Mouse (Mus musculus): ENCODE measurements around the gene Mapk1. TPM values are rescaled to one million over a fixed set of nuclear protein-coding genes. Genes with fewer than 3 reads are reported as not detected.
"Not testable (repeated sequence)": the region's sequence is repeated elsewhere in the genome, so short reads cannot be mapped to it uniquely, and the experiment has no call there.

The Mapk1 gene
- polyA plus RNA-seq, 1 experiment from 2014 or later, result 169 TPM

- no peaks in the 10 kb centered on the region for H3K27me3 ChIP-seq
- H3K9me3 ChIP-seq, result no peaks in the 10 kb centered on the region
- 92% methylated on average over 2 of the region's 2 CpGs for WGBS
- no peak for ATAC-seq (ENCODE audit: low FRiP score)
- H3K4me1 ChIP-seq (replicated peaks), result peaks cover 37% of the 10 kb centered on the region
- no peak overlapping the region for H3K27ac ChIP-seq
- no peak overlapping the region for H3K9ac ChIP-seq
- H3K4me2 ChIP-seq, result no peak overlapping the region
- peaks cover 9% of the 10 kb centered on the region; the same call in 1 of the 2 replicates for H3K36me3 ChIP-seq
- H3K4me3 ChIP-seq, result no peak overlapping the region
Measured at GRCm38 (mm10) chr16:16987248-16987647, 4.1 kb downstream of the Mapk1 start.

DNA sequence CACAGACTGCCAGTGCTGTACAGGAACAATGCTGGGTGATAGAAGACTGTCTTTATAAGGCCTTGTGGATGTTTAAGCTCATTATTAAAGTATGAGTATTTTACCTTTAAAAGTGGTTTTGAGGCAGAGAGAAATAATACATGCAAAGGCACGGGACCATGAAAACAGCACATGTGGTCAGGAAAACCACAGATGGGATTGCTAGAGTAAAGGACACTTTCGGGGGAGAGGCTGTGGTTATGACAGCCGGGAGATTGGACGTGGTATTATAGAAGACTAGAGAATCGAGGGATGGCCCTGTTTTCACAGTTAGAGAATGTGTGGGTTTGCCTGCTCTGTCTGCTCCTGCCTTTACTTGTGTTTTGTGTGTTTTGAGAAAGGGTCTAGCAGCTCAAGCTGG, 5.7 kb downstream of the Mapk1 start:
- no peak overlapping the region for H3K4me3 ChIP-seq
- H3K9me3 ChIP-seq, result no peaks in the 10 kb centered on the region
- H3K36me3 ChIP-seq, result peaks cover 9% of the 10 kb centered on the region; the same call in 1 of the 2 replicates
- H3K4me2 ChIP-seq, result no peak overlapping the region
- no peak overlapping the region for H3K9ac ChIP-seq
- H3K27ac ChIP-seq, result no peak overlapping the region
- ATAC-seq (ENCODE audit: low FRiP score), result no peak
- WGBS, result 97% methylated on average over 5 of the region's 5 CpGs
- H3K4me1 ChIP-seq (replicated peaks), result peaks cover 42% of the 10 kb centered on the region
- H3K27me3 ChIP-seq, result no peaks in the 10 kb centered on the region

DNA sequence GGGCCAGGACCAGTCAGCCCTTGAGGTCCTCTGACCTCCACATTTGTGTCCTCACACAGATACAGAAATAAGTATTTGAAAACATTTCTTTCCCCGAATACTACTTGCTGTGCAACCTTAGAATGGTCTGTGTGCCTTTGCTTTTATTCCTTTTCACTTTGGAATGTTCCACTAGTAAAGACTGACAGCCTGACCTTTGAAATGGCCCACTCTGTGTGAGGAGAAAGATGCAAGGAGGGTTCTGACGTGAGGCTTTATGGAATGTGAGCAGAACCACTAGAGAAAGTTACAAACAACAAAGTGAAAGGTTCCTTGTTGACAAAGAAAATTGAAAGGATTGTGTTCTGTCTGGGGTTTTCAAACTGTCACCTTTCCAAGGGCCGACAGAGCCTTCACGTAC, 6.8 kb downstream of the Mapk1 start:
- no peak overlapping the region for H3K9ac ChIP-seq
- no peak overlapping the region for H3K27ac ChIP-seq
- no peaks in the 10 kb centered on the region for H3K9me3 ChIP-seq
- peaks cover 9% of the 10 kb centered on the region; the same call in 1 of the 2 replicates for H3K36me3 ChIP-seq
- no peak overlapping the region for H3K4me2 ChIP-seq
- peaks cover 36% of the 10 kb centered on the region for H3K4me1 ChIP-seq (replicated peaks)
- ATAC-seq (ENCODE audit: low FRiP score), result no peak
- 81% methylated on average over 4 of the region's 4 CpGs for WGBS
- H3K4me3 ChIP-seq, result no peak overlapping the region
- H3K27me3 ChIP-seq, result no peaks in the 10 kb centered on the region

DNA sequence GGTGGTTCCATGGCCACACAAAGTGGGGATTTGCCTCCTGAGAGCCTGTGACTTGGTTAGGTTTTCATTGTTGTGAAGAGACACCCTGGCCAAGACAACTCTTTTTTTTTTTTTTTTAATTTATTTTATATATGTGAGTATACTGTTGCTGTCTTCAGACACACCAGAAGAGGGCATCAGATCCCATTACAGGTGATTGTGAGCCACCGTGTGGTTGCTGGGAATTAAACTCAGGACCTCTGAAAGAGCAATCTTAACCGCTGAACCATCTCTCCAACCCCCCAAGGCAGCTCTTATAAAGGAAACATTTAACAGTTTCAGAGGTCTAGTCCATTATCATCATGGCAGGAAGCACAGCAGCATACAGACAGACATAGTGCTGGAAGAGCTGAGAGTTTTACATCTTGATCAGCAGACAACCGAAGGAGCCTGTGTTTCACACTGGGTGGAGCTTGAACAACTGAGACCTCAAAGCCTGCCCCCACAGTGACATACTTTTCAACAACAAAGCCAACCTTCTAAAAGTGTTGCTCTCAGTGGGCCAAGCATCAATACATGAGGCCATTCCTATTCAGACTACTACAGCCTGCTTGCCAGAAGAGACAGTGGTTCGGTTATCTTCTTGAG, 11.4 kb downstream of the Mapk1 start:
- Histone ChIP-seq H3K9me3 (no peaks in the 10 kb centered on the region), H3K4me3 (no peak overlapping the region), H3K27ac (no peak overlapping the region), H3K4me2 (no peak overlapping the region), H3K9ac (no peak overlapping the region), H3K27me3 (no peaks in the 10 kb centered on the region), H3K36me3 (no peaks in the 10 kb centered on the region), H3K4me1 (replicated peaks) (peaks cover 12% of the 10 kb centered on the region; the same call in 1 of the 2 replicates)
- ATAC-seq (ENCODE audit: low FRiP score), result no peak
- WGBS, result 81% methylated on average over 4 of the region's 4 CpGs

DNA sequence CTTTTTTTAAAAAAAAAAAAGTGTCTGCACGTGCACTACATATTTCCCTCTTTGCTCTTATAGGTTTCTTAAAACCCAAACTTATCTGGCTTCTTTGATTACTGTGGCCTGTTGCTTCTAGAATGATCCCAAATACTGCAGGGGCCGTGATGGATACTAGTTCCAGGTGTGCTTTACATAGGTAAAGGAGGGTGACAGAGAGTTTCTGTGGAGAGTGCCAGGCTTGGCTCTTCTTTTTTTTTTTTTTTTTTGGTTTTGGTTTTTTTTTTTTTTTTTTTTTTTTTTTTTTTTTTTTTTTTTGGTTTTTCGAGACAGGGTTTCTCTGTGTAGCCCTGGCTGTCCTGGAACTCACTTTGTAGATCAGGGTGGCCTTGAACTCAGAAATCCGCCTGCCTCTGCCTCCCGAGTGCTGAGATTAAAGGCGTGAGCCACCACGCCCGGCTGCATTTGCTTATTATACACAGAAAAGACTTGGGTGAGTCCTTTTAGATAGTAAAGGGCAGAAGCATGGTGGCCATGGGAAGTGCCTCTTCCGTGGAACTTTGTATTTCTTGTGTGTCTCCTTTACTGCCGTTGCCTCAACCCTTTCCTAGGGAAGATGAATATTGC, 13.0 kb downstream of the Mapk1 start:
- not testable (repeated sequence) for H3K27ac ChIP-seq; H3K4me2 ChIP-seq; H3K9me3 ChIP-seq; H3K9ac ChIP-seq; H3K36me3 ChIP-seq; H3K4me1 ChIP-seq (replicated peaks); H3K4me3 ChIP-seq; H3K27me3 ChIP-seq; ATAC-seq (ENCODE audit: low FRiP score)
- 92% methylated on average over 10 of the region's 10 CpGs for WGBS

DNA sequence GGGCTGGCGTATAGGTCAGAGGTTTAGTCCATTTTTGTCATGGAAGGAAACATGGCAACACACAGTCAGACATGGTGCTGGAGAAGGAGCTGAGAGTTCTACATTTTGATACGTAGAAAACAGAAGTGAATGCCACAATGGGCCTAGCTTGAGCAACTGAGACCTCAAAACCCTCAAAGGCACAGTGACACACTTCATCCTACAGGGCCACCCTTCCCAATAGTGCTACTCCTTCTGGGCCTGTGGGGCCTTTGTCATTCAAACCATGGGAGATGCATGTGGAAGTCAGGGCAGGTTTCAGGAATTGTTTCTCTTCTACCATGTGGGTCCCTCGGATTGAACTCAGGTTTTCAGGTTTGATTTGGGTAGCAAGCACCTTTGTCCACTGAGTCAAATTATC, 17.9 kb downstream of the Mapk1 start:
- H3K9ac ChIP-seq, result no peak overlapping the region
- ATAC-seq (ENCODE audit: low FRiP score), result no peak
- WGBS, result 89% methylated on average over 3 of the region's 3 CpGs
- 0 out of 2 replicates have a peak, but pooled peaks cover 9% of the 10 kb centered on the region for H3K4me1 ChIP-seq (replicated peaks)
- H3K9me3 ChIP-seq, result no peaks in the 10 kb centered on the region
- H3K27ac ChIP-seq, result no peak overlapping the region
- no peak overlapping the region for H3K4me2 ChIP-seq
- H3K4me3 ChIP-seq, result no peak overlapping the region
- H3K27me3 ChIP-seq, result no peaks in the 10 kb centered on the region
- no peaks in the 10 kb centered on the region for H3K36me3 ChIP-seq

- H3K4me3 ChIP-seq, result no peak overlapping the region
- no peaks in the 10 kb centered on the region for H3K36me3 ChIP-seq
- no peaks in the 10 kb centered on the region for H3K9me3 ChIP-seq
- no peak overlapping the region for H3K27ac ChIP-seq
- 86% methylated on average over 1 of the region's 1 CpGs for WGBS
- no peaks in the 10 kb centered on the region for H3K27me3 ChIP-seq
- no peak overlapping the region for H3K4me2 ChIP-seq
- no peak overlapping the region for H3K9ac ChIP-seq
- H3K4me1 ChIP-seq (replicated peaks), result 0 out of 2 replicates have a peak, but pooled peaks cover 9% of the 10 kb centered on the region
- ATAC-seq (ENCODE audit: low FRiP score), result no peak
Measured at GRCm38 (mm10) chr16:17007070-17007469, 23.9 kb downstream of the Mapk1 start.

DNA sequence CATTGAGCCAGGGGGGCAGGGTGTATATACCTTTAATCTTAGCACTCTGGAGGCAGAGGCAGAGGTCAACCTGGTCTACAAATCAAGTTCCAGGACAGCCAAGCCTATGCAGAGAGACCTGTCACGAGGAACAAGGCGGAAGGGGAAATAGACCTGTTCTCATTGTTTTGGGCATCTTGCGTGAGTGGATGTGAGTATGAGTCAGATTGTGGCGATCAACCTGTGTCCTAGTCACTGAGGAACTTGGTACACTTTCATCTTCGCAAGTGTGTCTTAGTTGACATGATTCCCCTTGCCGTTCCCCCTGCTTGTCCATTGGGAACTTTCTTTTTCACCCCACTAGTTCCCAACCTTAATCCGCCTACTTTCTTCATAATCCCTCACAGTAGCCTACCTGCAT, 26.9 kb downstream of the Mapk1 start:
- no peak for ATAC-seq (ENCODE audit: low FRiP score)
- Histone ChIP-seq H3K9me3 (no peaks in the 10 kb centered on the region), H3K36me3 (no peaks in the 10 kb centered on the region), H3K4me2 (no peak overlapping the region), H3K27me3 (no peaks in the 10 kb centered on the region), H3K27ac (no peak overlapping the region), H3K4me1 (replicated peaks) (no peaks in the 10 kb centered on the region), H3K4me3 (no peak overlapping the region), H3K9ac (no peak overlapping the region)
- WGBS, result 97% methylated on average over 7 of the region's 7 CpGs

- H3K9me3 ChIP-seq, result no peaks in the 10 kb centered on the region
- peaks cover 8% of the 10 kb centered on the region; the same call in 1 of the 2 replicates for H3K36me3 ChIP-seq
- ATAC-seq (ENCODE audit: low FRiP score), result no peak
- H3K9ac ChIP-seq, result no peak overlapping the region
- WGBS, result 97% methylated on average over 1 of the region's 1 CpGs
- no peak overlapping the region for H3K4me3 ChIP-seq
- H3K27me3 ChIP-seq, result no peaks in the 10 kb centered on the region
- no peak overlapping the region for H3K27ac ChIP-seq
- no peaks in the 10 kb centered on the region for H3K4me1 ChIP-seq (replicated peaks)
- no peak overlapping the region for H3K4me2 ChIP-seq
Measured at GRCm38 (mm10) chr16:17012583-17012982, 29.4 kb downstream of the Mapk1 start.

DNA sequence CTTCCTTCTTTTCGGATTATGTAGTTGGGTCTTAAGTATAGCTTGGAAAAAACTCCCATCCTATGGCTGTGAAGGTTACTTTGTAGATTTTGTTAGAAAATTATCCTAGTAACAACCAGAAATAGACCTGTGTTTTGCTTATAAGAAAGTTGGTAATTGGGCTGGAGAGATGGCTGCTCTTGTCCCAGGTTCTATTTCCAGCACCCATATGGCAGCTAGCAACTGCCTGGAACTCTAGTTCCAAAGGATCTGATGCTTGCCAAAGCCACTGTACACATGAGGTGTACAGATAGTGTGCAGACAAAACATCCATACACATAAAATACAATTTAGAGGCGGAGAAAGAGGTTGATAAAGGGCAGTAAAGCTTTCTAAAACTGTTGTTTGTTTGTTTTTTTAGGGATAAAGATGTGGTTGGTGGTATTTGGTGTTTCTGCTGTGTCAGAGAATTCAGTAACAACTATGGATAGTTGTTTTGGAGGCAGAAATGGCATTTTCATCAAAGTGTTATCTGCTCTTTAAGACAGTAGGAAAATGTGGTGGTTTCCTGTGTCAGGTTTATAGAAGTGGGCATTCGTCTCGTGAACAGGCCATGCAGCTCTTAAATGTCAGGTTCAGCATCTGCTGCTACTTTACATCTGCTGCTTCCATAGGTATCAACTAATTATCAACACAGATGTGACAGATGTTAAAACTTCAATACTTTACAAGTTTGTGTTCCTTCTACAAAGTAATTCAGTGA, 32.1 kb downstream of the Mapk1 start:
- no peak overlapping the region for H3K4me3 ChIP-seq
- no peak overlapping the region for H3K27ac ChIP-seq
- H3K4me1 ChIP-seq (replicated peaks), result no peaks in the 10 kb centered on the region
- WGBS, result 95% methylated on average over 4 of the region's 4 CpGs
- no peak for ATAC-seq (ENCODE audit: low FRiP score)
- no peaks in the 10 kb centered on the region for H3K9me3 ChIP-seq
- H3K27me3 ChIP-seq, result no peaks in the 10 kb centered on the region
- no peak overlapping the region for H3K4me2 ChIP-seq
- H3K36me3 ChIP-seq, result peaks cover 29% of the 10 kb centered on the region
- H3K9ac ChIP-seq, result no peak overlapping the region

- ATAC-seq (ENCODE audit: low FRiP score), result no peak
- Histone ChIP-seq H3K36me3 (peaks cover 32% of the 10 kb centered on the region), H3K4me2 (no peak overlapping the region), H3K9ac (no peak overlapping the region), H3K27ac (no peak overlapping the region), H3K27me3 (no peaks in the 10 kb centered on the region), H3K9me3 (no peaks in the 10 kb centered on the region), H3K4me3 (no peak overlapping the region), H3K4me1 (replicated peaks) (no peaks in the 10 kb centered on the region)
- 97% methylated on average over 3 of the region's 3 CpGs for WGBS
Measured at GRCm38 (mm10) chr16:17015853-17016230, 32.7 kb downstream of the Mapk1 start.

DNA sequence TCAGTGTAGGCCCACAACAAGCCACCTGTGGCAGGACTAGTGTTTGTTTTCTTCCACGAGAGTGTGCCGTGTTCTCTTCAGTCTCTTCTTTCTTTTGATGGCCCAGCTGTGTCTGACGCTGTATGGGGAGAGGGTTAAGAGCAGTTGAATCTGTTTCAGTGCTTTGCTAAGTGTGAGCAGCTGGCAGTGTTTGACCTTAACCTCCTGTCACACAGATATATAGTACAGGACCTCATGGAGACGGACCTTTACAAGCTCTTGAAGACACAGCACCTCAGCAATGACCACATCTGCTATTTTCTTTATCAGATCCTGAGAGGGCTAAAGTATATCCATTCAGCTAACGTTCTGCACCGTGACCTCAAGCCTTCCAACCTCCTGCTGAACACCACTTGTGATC, 34.9 kb downstream of the Mapk1 start:
- no peaks in the 10 kb centered on the region for H3K27me3 ChIP-seq
- no peak for ATAC-seq (ENCODE audit: low FRiP score)
- 85% methylated on average over 6 of the region's 6 CpGs for WGBS
- no peaks in the 10 kb centered on the region for H3K9me3 ChIP-seq
- H3K36me3 ChIP-seq, result peaks cover 44% of the 10 kb centered on the region
- no peak overlapping the region for H3K4me3 ChIP-seq
- no peak overlapping the region for H3K9ac ChIP-seq
- H3K27ac ChIP-seq, result no peak overlapping the region
- no peak overlapping the region for H3K4me2 ChIP-seq
- no peaks in the 10 kb centered on the region for H3K4me1 ChIP-seq (replicated peaks)
